Mouse (Mus musculus) T-cell, adult 2 months (primary cell): ENCODE data around the gene Edc4.

Experiments
- DNase-seq: peaks from one replicate; pipeline ENCODE4 v3.0.0; 2022; ENCODE audit warnings: low spot score

Edc4 gene

GRCm38 (mm10) chr8:105942542-105942941 is 61.9 kb downstream of the Edc4 start:
- no peak for DNase-seq

GRCm38 (mm10) chr8:105943321-105943739 is 62.6 kb downstream of the Edc4 start, which contains the start of gene Lcat:
Gene Lcat, minus strand, starts transcription at chr8:105943382.
- DNase-seq, result no peak
